Mouse (Mus musculus) liver, embryonic 14.5 days (tissue): ENCODE data around the gene Abcg2. TPM values are rescaled to one million over a fixed set of nuclear protein-coding genes. Genes with fewer than 3 reads are reported as not detected.

Source experiments
- ATAC-seq: fragments of 200-750 bp; cut with Nextera tagmentation; 2 replicates; pipeline ENCODE4 v1.8.0; 2017; ENCODE audit warnings: moderate number of reproducible peaks, mild to moderate bottlenecking, moderate library complexity; ENCODE audit not compliant: insufficient read depth
- DNase-seq, 3 experiments: peaks; one replicate each; pipeline ENCODE4 v3.0.0-alpha.2; 2012 to 2013; ENCODE audit warnings: low read depth in 3 of 3, low spot score in 3 of 3
- H3K27ac ChIP-seq: fragments of 300-500 bp; sonication (generic); 2 replicates; pipeline ENCODE4 v1.5.1; 2014; ENCODE audit warnings: moderate library complexity, mild to moderate bottlenecking, control low read depth, inconsistent platforms
- H3K27me3 ChIP-seq: fragments of 300-500 bp; sonication (generic); 2 replicates; pipeline ENCODE4 v1.6.1; 2014; ENCODE audit warnings: mild to moderate bottlenecking, low read length, moderate library complexity; ENCODE audit not compliant: control insufficient read depth, insufficient read depth
- H3K36me3 ChIP-seq: fragments of 300-500 bp; sonication (generic); replicated peaks from 2 replicates; pipeline ENCODE4 v1.6.1; 2014; ENCODE audit warnings: low read depth; ENCODE audit not compliant: control insufficient read depth, insufficient read depth
- H3K4me1 ChIP-seq, 2 experiments: fragments of 200-500 bp in 1 of 2; fragments of 300-500 bp in 1 of 2; sonication (generic) in 1 of 2; replicated peaks; 2 replicates each; pipeline ENCODE4 v1.6.1; 2012 to 2014; ENCODE audit warnings: antibody characterized with exemption in 1 of 2, inconsistent platforms in 1 of 2, low read length in 1 of 2; ENCODE audit not compliant: control insufficient read depth in 2 of 2, insufficient read depth in 2 of 2
- H3K4me2 ChIP-seq: fragments of 300-500 bp; sonication (generic); 2 replicates; pipeline ENCODE4 v1.6.1; 2014; ENCODE audit warnings: low read depth, mild to moderate bottlenecking, control low read depth, moderate library complexity
- H3K4me3 ChIP-seq, 2 experiments: fragments of 200-500 bp in 1 of 2; fragments of 300-500 bp in 1 of 2; sonication (generic) in 1 of 2; 2 replicates each; pipeline ENCODE4 v1.5.1; 2012 to 2014; ENCODE audit warnings: low read depth in 2 of 2, low read length in 2 of 2, mild to moderate bottlenecking in 2 of 2, control low read depth in 1 of 2, inconsistent platforms in 1 of 2, moderate library complexity in 1 of 2; ENCODE audit not compliant: insufficient read depth in 1 of 2
- H3K9ac ChIP-seq: fragments of 300-500 bp; sonication (generic); replicated peaks from 2 replicates; pipeline ENCODE4 v1.6.1; 2014; ENCODE audit warnings: mild to moderate bottlenecking, control low read depth, moderate library complexity
- H3K9me3 ChIP-seq: fragments of 300-500 bp; sonication (generic); 2 replicates; pipeline ENCODE4 v1.6.1; 2016; ENCODE audit warnings: low read length, mixed read lengths; ENCODE audit not compliant: control insufficient read depth
- CTCF ChIP-seq: IDR thresholded peaks from 2 replicates; pipeline ENCODE4 v1.5.1; 2016; ENCODE audit warnings: antibody characterized with exemption, low read depth, control low read depth
- EP300 ChIP-seq: IDR thresholded peaks from 2 replicates; pipeline ENCODE4 v1.6.1; 2016; ENCODE audit warnings: antibody characterized with exemption, low read depth
- WGBS: fragments of 180-500 bp; shearing (Covaris S2); extraction: QIAGEN DNeasy Blood & Tissue Kit; methylation state at CpG from one replicate; pipeline ENCODE4 v1.1.7; 2014; ENCODE audit not compliant: insufficient replicate concordance; 5-methylcytosine and 5-hydroxymethylcytosine counted together
- polyA plus RNA-seq, 2 experiments: library from polyadenylated mRNA; depleted of rRNA in 1 of 2; stranded (reverse) in 1 of 2; unstranded in 1 of 2; fragments of >200 nt; fragmentation: Nextera tagmentation in 1 of 2; extraction: Ambion mirVana in 1 of 2; gene quantifications; 2 replicates each; pipeline versions ENCODE4 v1.2.1 to v1.2.3; 2012 to 2014

The Abcg2 gene
- polyA plus RNA-seq, 2 experiments: 66.5 to 171 TPM

DNA sequence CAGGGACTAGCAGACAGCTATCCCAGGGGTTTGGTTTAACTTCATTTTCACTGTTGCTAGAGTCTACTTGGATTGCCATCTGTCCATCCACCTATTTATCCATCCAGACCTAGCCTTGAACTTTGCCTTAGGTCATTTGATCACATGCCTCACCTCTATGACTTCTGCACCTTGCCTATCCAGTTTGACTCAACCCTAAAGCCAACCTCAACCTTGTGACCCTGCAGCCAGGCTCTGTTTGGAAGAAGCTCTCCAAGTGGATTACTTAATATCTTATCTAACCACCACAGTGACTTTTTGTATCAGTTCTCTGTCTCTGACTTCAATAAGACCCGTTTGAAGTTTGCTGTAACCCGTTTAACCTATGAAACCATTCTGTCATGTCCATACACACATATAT, 149.5 kb downstream of the Abcg2 start:
- Histone ChIP-seq H3K4me3 (no peak overlapping the region), H3K9me3 (no peaks in the 10 kb centered on the region), H3K4me1 (peaks cover 4 to 7% of the 10 kb centered on the region in 2 experiments; a peak in 2 of 4 replicates), H3K27me3 (no peaks in the 10 kb centered on the region), H3K36me3 (no peaks in the 10 kb centered on the region), H3K27ac (no peak overlapping the region), H3K4me2 (no peak overlapping the region), H3K9ac (no peak overlapping the region)
- TF ChIP-seq EP300 (no peak), CTCF (no peak)
- WGBS: 18% methylated on average over 2 of the region's 2 CpGs
- ATAC-seq (no peak), DNase-seq (no peak)

GRCm38 (mm10) chr6:58735090-58735489, 150.8 kb downstream of the Abcg2 start:
- Histone ChIP-seq H3K27ac (no peak overlapping the region), H3K4me1 (peaks cover 4 to 7% of the 10 kb centered on the region in 2 experiments; a peak in 2 of 4 replicates), H3K4me2 (no peak overlapping the region), H3K4me3 (no peak overlapping the region), H3K27me3 (no peaks in the 10 kb centered on the region), H3K9ac (no peak overlapping the region), H3K36me3 (no peaks in the 10 kb centered on the region), H3K9me3 (no peaks in the 10 kb centered on the region)
- TF ChIP-seq CTCF: no peak
- no peak for TF ChIP-seq EP300
- no peak for ATAC-seq
- WGBS: 19% methylated on average over 1 of the region's 1 CpGs
- no peak for DNase-seq

Other genes with a start within 250 kb of the Abcg2 start
- gene Vmn1r30, start 141.1 kb upstream of the Abcg2 start, polyA plus RNA-seq (2012; rRNA removed): not detected in 2 replicates
- gene Vmn1r30, start 141.1 kb upstream of the Abcg2 start, polyA plus RNA-seq (2014; fragmentation: Nextera tagmentation; extraction: Ambion mirVana): not detected in 2 replicates
- not detected in 2 replicates for gene Vmn1r31, start 109.2 kb upstream of the Abcg2 start, polyA plus RNA-seq (2012; rRNA removed)
- not detected in 2 replicates for gene Vmn1r31, start 109.2 kb upstream of the Abcg2 start, polyA plus RNA-seq (2014; fragmentation: Nextera tagmentation; extraction: Ambion mirVana)
- 2.9 and 3.3 TPM in 2 replicates for gene Herc3, start 246.9 kb downstream of the Abcg2 start, polyA plus RNA-seq (2012; rRNA removed)
- gene Herc3, start 246.9 kb downstream of the Abcg2 start, polyA plus RNA-seq (2014; fragmentation: Nextera tagmentation; extraction: Ambion mirVana): 2.1 and 2.4 TPM in 2 replicates